Mouse (Mus musculus): ENCODE data around the gene Btbd18. TPM values are rescaled to one million over a fixed set of nuclear protein-coding genes. Genes with fewer than 3 reads are reported as not detected.
"Not testable (repeated sequence)": the region's sequence is repeated elsewhere in the genome, so short reads cannot be mapped to it uniquely, and the experiment has no call there.

Gene Btbd18
- total RNA-seq, 1 experiment from 2014 or later: not detected

DNA sequence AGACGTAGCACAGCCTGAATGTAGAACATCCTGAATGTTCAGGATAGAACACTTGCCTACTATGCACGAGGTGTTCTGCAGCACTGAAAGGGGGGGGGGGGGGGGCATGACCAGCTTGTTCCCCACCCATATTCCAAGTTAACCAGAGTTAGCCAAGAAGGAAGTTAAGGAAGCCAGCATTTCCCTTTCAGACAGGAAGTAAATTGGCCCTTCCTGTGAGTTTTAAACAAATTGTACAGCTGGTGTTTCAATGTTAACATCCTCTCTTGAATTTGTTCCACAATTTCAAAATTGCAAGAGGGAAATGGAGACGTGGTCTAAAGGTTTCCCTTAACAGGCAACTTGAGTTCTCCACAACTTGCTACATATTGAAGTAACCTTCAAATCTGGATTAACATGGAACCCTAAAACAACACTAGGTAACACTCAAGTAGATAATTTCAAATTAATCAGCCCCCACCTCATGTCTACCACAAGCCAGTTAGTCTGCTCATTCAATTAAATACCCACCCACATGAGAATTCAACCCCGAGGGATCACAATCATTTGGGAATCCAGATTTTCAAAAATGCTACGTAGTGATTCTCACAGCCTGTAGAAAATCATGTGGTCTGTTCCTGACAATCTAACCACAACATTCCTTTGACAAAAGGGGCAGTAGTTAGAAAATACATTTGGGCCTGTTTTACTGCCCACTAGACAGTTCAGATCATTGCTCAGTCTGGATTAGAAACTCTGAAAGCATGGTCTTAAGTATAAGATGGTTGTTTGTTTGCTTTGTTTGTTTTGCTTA, 20.3 kb upstream of the Btbd18 start:
- no peak for ATAC-seq (replicated peaks; ENCODE audit: insufficient number of reproducible peaks, low FRiP score, low TSS enrichment, poor library complexity, severe bottlenecking)

- no peak for ATAC-seq (replicated peaks; ENCODE audit: insufficient number of reproducible peaks, low FRiP score, low TSS enrichment, poor library complexity, severe bottlenecking)
Observed at GRCm38 (mm10) chr2:84640833-84641232, 18.0 kb upstream of the Btbd18 start.

- no peak for ATAC-seq (replicated peaks; ENCODE audit: insufficient number of reproducible peaks, low FRiP score, low TSS enrichment, poor library complexity, severe bottlenecking)
Observed at GRCm38 (mm10) chr2:84646138-84646537, 12.7 kb upstream of the Btbd18 start.

- no peak for ATAC-seq (replicated peaks; ENCODE audit: insufficient number of reproducible peaks, low FRiP score, low TSS enrichment, poor library complexity, severe bottlenecking)
Observed at GRCm38 (mm10) chr2:84647051-84647568, 11.8 kb upstream of the Btbd18 start.

DNA sequence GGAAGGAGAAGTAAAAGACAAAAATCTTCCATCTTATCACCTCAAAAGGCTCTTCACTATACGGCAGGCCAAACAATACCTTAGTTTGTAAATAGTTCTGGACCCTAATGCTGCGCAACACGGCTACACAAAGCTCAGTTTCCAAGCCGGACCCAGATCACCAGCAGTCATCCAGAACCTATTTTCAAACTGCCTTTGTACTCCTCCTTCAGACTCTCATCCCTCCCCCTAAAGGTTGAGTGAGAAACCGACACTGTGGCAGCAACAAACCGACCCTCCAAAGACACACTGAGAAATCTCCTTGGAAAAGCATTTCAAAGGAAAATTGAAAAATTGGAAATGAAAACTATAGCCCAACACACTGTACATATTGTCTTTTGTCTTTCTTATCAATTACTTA, 10.5 kb upstream of the Btbd18 start:
- ATAC-seq (replicated peaks; ENCODE audit: insufficient number of reproducible peaks, low FRiP score, low TSS enrichment, poor library complexity, severe bottlenecking): no peak

DNA sequence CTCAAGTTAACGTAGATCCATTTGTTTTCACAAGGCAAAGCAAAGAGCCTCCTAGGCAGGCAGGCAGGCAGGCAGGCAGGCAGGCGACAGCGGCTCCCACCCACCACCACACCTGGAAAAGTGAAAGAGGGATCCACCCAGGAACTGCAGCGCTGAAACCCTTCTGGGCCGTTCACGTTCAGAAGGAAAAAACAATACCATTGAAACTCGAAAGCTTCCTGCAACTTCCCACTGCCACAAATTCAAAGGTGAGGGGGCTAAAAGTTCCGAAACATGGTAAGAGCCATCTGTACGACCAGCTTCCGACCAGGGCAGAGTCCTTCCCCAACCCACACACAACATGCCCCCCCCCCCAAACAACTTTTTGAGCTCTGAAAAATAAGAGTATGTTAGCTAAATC, 9.2 kb upstream of the Btbd18 start:
- no peak for ATAC-seq (replicated peaks; ENCODE audit: insufficient number of reproducible peaks, low FRiP score, low TSS enrichment, poor library complexity, severe bottlenecking)

- 0 out of 2 replicates have a peak, but pooled peaks have one; percentile 59 for ATAC-seq (replicated peaks; ENCODE audit: insufficient number of reproducible peaks, low FRiP score, low TSS enrichment, poor library complexity, severe bottlenecking)
Observed at GRCm38 (mm10) chr2:84650464-84651195, 8.2 kb upstream of the Btbd18 start, which contains the start of gene Ctnnd1. Gene Ctnnd1 (minus strand): TSS chr2:84650765.

DNA sequence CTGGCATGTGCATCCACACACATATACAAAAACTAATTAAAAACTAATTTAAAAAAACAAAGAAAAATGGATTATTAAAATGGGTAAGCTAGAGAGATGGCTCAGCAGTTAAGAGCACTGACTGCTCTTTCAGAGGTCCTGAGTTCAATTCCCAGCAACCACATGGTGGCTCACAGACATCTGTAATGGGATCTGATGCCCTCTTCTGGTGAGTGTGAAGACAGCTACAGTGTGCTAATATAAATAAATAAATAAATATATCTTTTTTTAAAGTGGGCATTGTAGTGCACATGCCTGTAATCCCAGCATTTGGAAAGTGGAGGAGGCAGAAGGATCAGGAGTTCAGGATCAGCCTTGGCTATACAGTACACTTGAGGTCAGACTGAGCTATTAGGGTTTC, 5.5 kb upstream of the Btbd18 start:
- no peak for ATAC-seq (replicated peaks; ENCODE audit: insufficient number of reproducible peaks, low FRiP score, low TSS enrichment, poor library complexity, severe bottlenecking)

- peak; percentile 80 for ATAC-seq (replicated peaks; ENCODE audit: insufficient number of reproducible peaks, low FRiP score, low TSS enrichment, poor library complexity, severe bottlenecking)
Observed at GRCm38 (mm10) chr2:84655864-84656263, 3.0 kb upstream of the Btbd18 start.

- peak; percentile 72 for ATAC-seq (replicated peaks; ENCODE audit: insufficient number of reproducible peaks, low FRiP score, low TSS enrichment, poor library complexity, severe bottlenecking)
Observed at GRCm38 (mm10) chr2:84660253-84660652, 1.4 kb downstream of the Btbd18 start.

DNA sequence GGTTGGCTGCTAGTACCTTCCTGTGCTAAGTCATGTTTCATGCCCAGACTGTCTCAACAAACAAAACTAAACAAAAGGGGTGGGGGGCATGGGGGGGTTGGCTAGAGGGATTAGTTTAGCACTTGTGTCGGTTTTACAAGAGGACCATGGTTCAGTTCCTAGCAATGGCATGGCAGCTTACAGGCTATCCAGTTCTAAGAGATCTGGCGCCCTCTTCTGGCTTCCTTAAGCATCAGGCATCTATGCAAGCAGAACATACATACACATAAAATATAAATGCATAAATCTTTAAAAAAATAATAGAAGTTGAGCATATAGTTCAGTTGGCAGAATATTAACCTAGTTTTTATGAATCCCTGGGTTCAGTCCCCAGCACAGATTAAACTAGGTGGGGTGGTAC, 4.0 kb downstream of the Btbd18 start:
- ATAC-seq (replicated peaks; ENCODE audit: insufficient number of reproducible peaks, low FRiP score, low TSS enrichment, poor library complexity, severe bottlenecking): no peak; the same call in 1 of the 2 replicates

- ATAC-seq (replicated peaks; ENCODE audit: insufficient number of reproducible peaks, low FRiP score, low TSS enrichment, poor library complexity, severe bottlenecking): no peak
Observed at GRCm38 (mm10) chr2:84666081-84666480, 7.2 kb downstream of the Btbd18 start.

GRCm38 (mm10) chr2:84669828-84670568, 11.1 kb downstream of the Btbd18 start:
- 0 out of 2 replicates have a peak, but pooled peaks have one; percentile 15 for ATAC-seq (replicated peaks; ENCODE audit: insufficient number of reproducible peaks, low FRiP score, low TSS enrichment, poor library complexity, severe bottlenecking)

DNA sequence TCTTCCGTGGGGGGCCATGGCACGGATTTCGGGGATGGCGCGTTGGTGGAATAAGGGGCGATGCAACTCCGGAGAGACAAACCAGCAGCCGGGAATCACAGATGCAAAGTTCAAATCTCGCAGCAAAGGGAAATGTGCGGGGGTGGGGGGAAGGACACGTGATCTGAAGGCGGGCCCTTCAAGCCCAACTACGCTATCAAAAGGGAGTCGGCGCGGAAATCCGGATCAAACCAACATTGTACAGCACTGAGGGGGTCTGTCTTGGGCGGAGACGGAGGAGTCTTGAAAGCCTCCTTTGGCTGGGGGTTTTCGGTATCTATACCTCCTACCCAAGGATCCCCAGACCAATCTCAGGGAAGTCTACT, 11.7 kb downstream of the Btbd18 start, which contains the start of gene Selenoh:
TSS of gene Selenoh (minus strand) at position 202 of the 365 bp plus-strand sequence.
- ATAC-seq (replicated peaks; ENCODE audit: insufficient number of reproducible peaks, low FRiP score, low TSS enrichment, poor library complexity, severe bottlenecking): peak; percentile 84

DNA sequence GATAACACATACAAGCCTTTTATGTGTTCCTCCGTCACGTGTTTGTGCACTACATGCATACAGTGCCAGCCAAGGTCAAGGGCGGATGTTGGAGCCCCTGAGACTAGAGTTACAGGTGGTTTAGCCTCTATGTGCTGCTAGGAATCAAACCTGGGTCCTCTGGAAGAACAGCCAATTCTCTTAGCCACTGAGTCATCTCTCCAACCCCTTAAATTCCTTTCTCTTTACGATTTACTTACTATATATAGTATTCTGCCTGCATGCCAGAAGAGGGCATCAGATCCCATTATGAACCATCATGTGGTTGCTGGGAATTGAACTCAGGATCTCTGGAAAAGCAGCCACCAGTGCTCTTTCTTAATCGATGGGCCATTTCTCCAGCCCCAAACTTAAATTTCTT, 12.7 kb downstream of the Btbd18 start:
- ATAC-seq (replicated peaks; ENCODE audit: insufficient number of reproducible peaks, low FRiP score, low TSS enrichment, poor library complexity, severe bottlenecking): not testable (repeated sequence)

DNA sequence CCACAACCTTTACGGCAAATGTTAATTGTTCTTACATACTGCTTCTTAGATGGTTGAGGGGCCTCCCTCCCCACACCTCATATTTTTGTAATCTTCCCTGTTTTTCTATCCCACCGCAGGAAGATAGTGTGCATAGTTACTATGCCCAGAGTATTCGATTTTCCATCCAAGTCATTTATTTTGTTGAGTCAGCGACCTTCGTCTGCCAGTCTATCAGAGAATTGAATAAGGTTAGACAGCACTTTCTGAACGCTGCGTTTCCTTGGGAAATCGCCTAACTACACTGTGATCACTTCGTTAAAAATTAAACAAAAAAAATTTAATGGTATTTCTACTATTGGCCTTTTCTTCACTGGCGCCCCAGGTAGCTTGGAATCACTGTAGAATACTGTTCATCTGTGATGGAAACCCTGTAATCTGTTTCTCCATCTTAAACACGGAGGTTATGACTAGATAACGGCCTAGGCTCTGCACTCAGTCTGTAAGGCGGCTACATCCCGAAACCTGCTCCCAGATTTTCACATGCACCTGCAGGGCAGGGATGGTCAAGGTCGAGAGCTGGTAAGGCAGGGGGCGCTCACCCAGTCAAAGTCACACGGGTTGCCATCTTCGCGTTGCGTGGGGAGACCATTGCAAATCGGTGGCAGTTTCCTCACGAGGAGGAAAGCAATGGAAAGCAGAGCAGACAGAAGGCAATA, 18.5 kb downstream of the Btbd18 start:
- ATAC-seq (replicated peaks; ENCODE audit: insufficient number of reproducible peaks, low FRiP score, low TSS enrichment, poor library complexity, severe bottlenecking): peak; percentile 32

- peak; percentile 97 for ATAC-seq (replicated peaks; ENCODE audit: insufficient number of reproducible peaks, low FRiP score, low TSS enrichment, poor library complexity, severe bottlenecking)
Observed at GRCm38 (mm10) chr2:84677968-84678880, 19.3 kb downstream of the Btbd18 start, which contains the start of the genes Gm28635 and Med19. Gene Gm28635 (minus strand): TSS chr2:84678041. Gene Med19 (plus strand): TSS chr2:84678402.

All from monocyte, adult 5-6 weeks (primary cell).